Mouse (Mus musculus): ENCODE data around the gene Slc12a3. TPM values are rescaled to one million over a fixed set of nuclear protein-coding genes. Genes with fewer than 3 reads are reported as not detected.

Slc12a3 gene
- polyA plus RNA-seq, 1 experiment from 2014 or later = 0.05 TPM

GRCm38 (mm10) chr8:94376580-94376979 is 47.6 kb downstream of the Slc12a3 start:
- H3K9ac ChIP-seq (ENCODE audit: low read depth, low read length) = no peak overlapping the region
- H3K36me3 ChIP-seq (ENCODE audit: control insufficient read depth, insufficient read depth, low read length) = no peaks in the 10 kb centered on the region
- ATAC-seq = no peak
- no peak overlapping the region for H3K4me3 ChIP-seq (ENCODE audit: low read length)
- H3K9me3 ChIP-seq (ENCODE audit: control insufficient read depth, low read length) = no peaks in the 10 kb centered on the region
- H3K4me1 ChIP-seq (ENCODE audit: control insufficient read depth, insufficient read depth, low read length) = peaks cover 3% of the 10 kb centered on the region; the same call in 1 of the 2 replicates
- no peak overlapping the region for H3K4me2 ChIP-seq (ENCODE audit: low read depth, low read length)
- 0 out of 2 replicates have a peak overlapping the region, but pooled peaks have one; percentile 50 for H3K27ac ChIP-seq (ENCODE audit: low read length)
- no peaks in the 10 kb centered on the region for H3K27me3 ChIP-seq (replicated peaks; ENCODE audit: control insufficient read depth, insufficient read depth, low read length)
- WGBS = 86% methylated on average over 2 of the region's 2 CpGs

GRCm38 (mm10) chr8:94377031-94377430 is 48.0 kb downstream of the Slc12a3 start:
- Histone ChIP-seq H3K9me3 (ENCODE audit: control insufficient read depth, low read length) (no peaks in the 10 kb centered on the region), H3K4me3 (ENCODE audit: low read length) (no peak overlapping the region), H3K9ac (ENCODE audit: low read depth, low read length) (no peak overlapping the region), H3K4me1 (ENCODE audit: control insufficient read depth, insufficient read depth, low read length) (peaks cover 3% of the 10 kb centered on the region; the same call in 1 of the 2 replicates), H3K4me2 (ENCODE audit: low read depth, low read length) (no peak overlapping the region), H3K36me3 (ENCODE audit: control insufficient read depth, insufficient read depth, low read length) (no peaks in the 10 kb centered on the region), H3K27ac (ENCODE audit: low read length) (0 out of 2 replicates have a peak overlapping the region, but pooled peaks have one; percentile 50), H3K27me3 (replicated peaks; ENCODE audit: control insufficient read depth, insufficient read depth, low read length) (no peaks in the 10 kb centered on the region)
- no peak for ATAC-seq
- WGBS = 82% methylated on average over 4 of the region's 4 CpGs

- 39% methylated on average over 11 of the region's 11 CpGs for WGBS
- peak; percentile 96 for ATAC-seq
These were observed 48.8 kb downstream of the Slc12a3 start for GRCm38 (mm10) chr8:94377714-94378205.

DNA sequence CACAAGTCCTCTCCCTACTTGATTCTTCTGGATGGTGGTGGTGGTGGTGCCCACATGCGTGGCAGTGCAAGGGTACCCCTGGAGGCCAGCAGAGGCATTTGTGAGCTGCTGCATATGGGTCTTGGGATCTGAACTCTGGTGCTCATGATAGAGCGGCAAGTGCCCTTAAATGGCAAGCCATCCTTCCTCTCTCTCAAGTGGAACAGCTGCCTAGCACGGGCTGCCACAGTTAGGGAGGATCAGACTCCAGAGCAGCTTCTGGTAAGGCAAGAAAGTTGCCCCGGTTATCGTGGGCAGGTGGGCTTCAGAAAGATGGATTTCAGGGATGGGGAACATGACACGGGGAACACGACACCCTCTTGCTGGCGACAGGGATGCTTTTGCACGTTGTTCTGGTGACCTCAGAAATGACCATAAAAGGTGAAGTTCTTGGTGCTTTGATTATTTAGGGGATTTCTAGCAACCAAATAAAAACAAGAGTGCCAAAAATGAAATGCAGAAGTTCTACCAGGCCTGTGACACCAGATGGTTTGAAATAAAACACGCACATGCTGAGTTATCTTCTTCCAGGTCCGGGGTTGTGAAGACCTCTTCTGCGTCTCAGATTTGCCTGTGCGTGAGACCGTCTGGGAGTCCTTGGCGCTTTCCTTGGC is 49.9 kb downstream of the Slc12a3 start:
- Histone ChIP-seq H3K27me3 (replicated peaks; ENCODE audit: control insufficient read depth, insufficient read depth, low read length) (no peaks in the 10 kb centered on the region), H3K27ac (ENCODE audit: low read length) (no peak overlapping the region), H3K36me3 (ENCODE audit: control insufficient read depth, insufficient read depth, low read length) (no peaks in the 10 kb centered on the region), H3K4me2 (ENCODE audit: low read depth, low read length) (no peak overlapping the region), H3K4me1 (ENCODE audit: control insufficient read depth, insufficient read depth, low read length) (peaks cover 3% of the 10 kb centered on the region; the same call in 1 of the 2 replicates), H3K9ac (ENCODE audit: low read depth, low read length) (no peak overlapping the region), H3K4me3 (ENCODE audit: low read length) (no peak overlapping the region), H3K9me3 (ENCODE audit: control insufficient read depth, low read length) (no peaks in the 10 kb centered on the region)
- 81% methylated on average over 15 of the region's 15 CpGs for WGBS
- no peak for ATAC-seq

More at GRCm38 (mm10) chr8:94377714-94378205, 48.8 kb downstream of the Slc12a3 start:
- H3K4me3 ChIP-seq (ENCODE audit: low read length) = no peak overlapping the region
- H3K27me3 ChIP-seq (replicated peaks; ENCODE audit: control insufficient read depth, insufficient read depth, low read length) = no peaks in the 10 kb centered on the region
- H3K9me3 ChIP-seq (ENCODE audit: control insufficient read depth, low read length) = no peaks in the 10 kb centered on the region
- H3K4me2 ChIP-seq (ENCODE audit: low read depth, low read length) = no peak overlapping the region
- H3K36me3 ChIP-seq (ENCODE audit: control insufficient read depth, insufficient read depth, low read length) = no peaks in the 10 kb centered on the region
- H3K9ac ChIP-seq (ENCODE audit: low read depth, low read length) = no peak overlapping the region; the same call in 1 of the 2 replicates
- H3K4me1 ChIP-seq (ENCODE audit: control insufficient read depth, insufficient read depth, low read length) = peaks cover 3% of the 10 kb centered on the region; the same call in 1 of the 2 replicates
- peak overlapping the region; percentile 64 for H3K27ac ChIP-seq (ENCODE audit: low read length)

DNA sequence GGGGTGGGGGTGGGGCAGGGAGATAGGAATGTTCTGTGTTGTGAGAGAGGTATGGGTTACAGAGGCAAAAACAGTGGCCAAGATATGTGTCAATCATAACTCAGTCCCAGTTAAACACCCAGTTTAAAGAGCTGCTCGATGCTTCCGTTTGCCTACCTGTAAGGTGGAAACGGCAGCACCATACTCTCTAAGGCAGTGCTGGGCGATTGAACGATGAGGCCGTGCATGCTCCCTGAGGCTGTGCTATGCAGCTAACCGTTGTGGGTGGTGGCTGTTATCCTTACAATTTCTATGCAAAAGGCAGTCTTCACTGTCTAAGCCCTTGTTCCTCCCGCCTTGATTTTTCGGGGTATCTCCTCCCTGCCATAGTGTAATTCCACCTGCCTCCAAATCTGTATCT is 50.7 kb downstream of the Slc12a3 start:
- no peaks in the 10 kb centered on the region for H3K27me3 ChIP-seq (replicated peaks; ENCODE audit: control insufficient read depth, insufficient read depth, low read length)
- 91% methylated on average over 9 of the region's 9 CpGs for WGBS
- ATAC-seq = no peak

GRCm38 (mm10) chr8:94384166-94384565 is 55.2 kb downstream of the Slc12a3 start:
- no peaks in the 10 kb centered on the region; the same call in 1 of the 2 replicates for H3K36me3 ChIP-seq (ENCODE audit: control insufficient read depth, insufficient read depth, low read length)
- peaks cover 7% of the 10 kb centered on the region for H3K4me1 ChIP-seq (ENCODE audit: control insufficient read depth, insufficient read depth, low read length)
- no peak overlapping the region for H3K9ac ChIP-seq (ENCODE audit: low read depth, low read length)
- no peak overlapping the region for H3K27ac ChIP-seq (ENCODE audit: low read length)
- no peak overlapping the region for H3K4me3 ChIP-seq (ENCODE audit: low read length)
- H3K9me3 ChIP-seq (ENCODE audit: control insufficient read depth, low read length) = no peaks in the 10 kb centered on the region
- H3K4me2 ChIP-seq (ENCODE audit: low read depth, low read length) = no peak overlapping the region
- WGBS = 85% methylated on average over 7 of the region's 7 CpGs
- no peak for ATAC-seq
- no peaks in the 10 kb centered on the region for H3K27me3 ChIP-seq (replicated peaks; ENCODE audit: control insufficient read depth, insufficient read depth, low read length)

More for the DNA sequence above, 50.7 kb downstream of the Slc12a3 start:
- Histone ChIP-seq H3K4me3 (ENCODE audit: low read length) (no peak overlapping the region), H3K36me3 (ENCODE audit: control insufficient read depth, insufficient read depth, low read length) (no peaks in the 10 kb centered on the region), H3K27ac (ENCODE audit: low read length) (no peak overlapping the region), H3K4me1 (ENCODE audit: control insufficient read depth, insufficient read depth, low read length) (peaks cover 3% of the 10 kb centered on the region; the same call in 1 of the 2 replicates), H3K9ac (ENCODE audit: low read depth, low read length) (no peak overlapping the region), H3K4me2 (ENCODE audit: low read depth, low read length) (no peak overlapping the region), H3K9me3 (ENCODE audit: control insufficient read depth, low read length) (no peaks in the 10 kb centered on the region)

GRCm38 (mm10) chr8:94385506-94386213 is 56.7 kb downstream of the Slc12a3 start:
- Histone ChIP-seq H3K27me3 (replicated peaks; ENCODE audit: control insufficient read depth, insufficient read depth, low read length) (no peaks in the 10 kb centered on the region), H3K4me1 (ENCODE audit: control insufficient read depth, insufficient read depth, low read length) (peaks cover 7% of the 10 kb centered on the region), H3K4me3 (ENCODE audit: low read length) (peak overlapping the region; percentile 89), H3K27ac (ENCODE audit: low read length) (peak overlapping the region; percentile 83), H3K4me2 (ENCODE audit: low read depth, low read length) (peak overlapping the region; percentile 90), H3K9ac (ENCODE audit: low read depth, low read length) (peak overlapping the region; percentile 98), H3K9me3 (ENCODE audit: control insufficient read depth, low read length) (no peaks in the 10 kb centered on the region), H3K36me3 (ENCODE audit: control insufficient read depth, insufficient read depth, low read length) (peaks cover 12% of the 10 kb centered on the region)
- 23% methylated on average over 20 of the region's 20 CpGs for WGBS
- ATAC-seq = peak; percentile 29; the same call in 1 of the 2 replicates

GRCm38 (mm10) chr8:94386214-94387026 is 57.4 kb downstream of the Slc12a3 start, which contains the start of gene Herpud1:
Herpud1 (plus strand) TSS chr8:94386438.
- Histone ChIP-seq H3K9ac (ENCODE audit: low read depth, low read length) (peak within 1 kb of the TSS; percentile 98), H3K4me2 (ENCODE audit: low read depth, low read length) (peak within 1 kb of the TSS; percentile 90), H3K27ac (ENCODE audit: low read length) (peak within 1 kb of the TSS; percentile 92), H3K9me3 (ENCODE audit: control insufficient read depth, low read length) (no peaks in the 10 kb centered on the region), H3K4me1 (ENCODE audit: control insufficient read depth, insufficient read depth, low read length) (peaks cover 7% of the 10 kb centered on the region), H3K36me3 (ENCODE audit: control insufficient read depth, insufficient read depth, low read length) (peaks cover 20% of the 10 kb centered on the region), H3K4me3 (ENCODE audit: low read length) (peak within 1 kb of the TSS; percentile 89), H3K27me3 (replicated peaks; ENCODE audit: control insufficient read depth, insufficient read depth, low read length) (no peaks in the 10 kb centered on the region)
- ATAC-seq = peak; percentile 99
- under 1% methylated on average over 65 of the region's 65 CpGs for WGBS
